Mouse (Mus musculus) forebrain, embryonic 13.5 days (tissue): ENCODE measurements at regions not wholly inside any gene's neighbourhood (a gene's known extent, or its start where the extent isn't known, plus 50 kb on each side); places are given as distances from the start of the nearest gene placed in this dataset.
A peak's percentile ranks its signal among the peaks of the same experiment; 100 is the strongest.

Source experiments
- ATAC-seq: fragments of 200-750 bp; cut with Nextera tagmentation; 2 replicates; pipeline ENCODE4 v1.8.0; 2017
- H3K27ac ChIP-seq: fragments of 300-500 bp; sonication (generic); 2 replicates; pipeline ENCODE4 v1.5.1; 2015; ENCODE audit warnings: inconsistent platforms, mild to moderate bottlenecking, moderate library complexity
- H3K27me3 ChIP-seq: fragments of 300-500 bp; sonication (generic); 2 replicates; pipeline ENCODE4 v1.6.1; 2015; ENCODE audit warnings: mild to moderate bottlenecking, inconsistent platforms
- H3K36me3 ChIP-seq: fragments of 300-500 bp; sonication (generic); 2 replicates; pipeline ENCODE4 v1.6.1; 2015; ENCODE audit warnings: mild to moderate bottlenecking, inconsistent platforms; ENCODE audit not compliant: poor library complexity, severe bottlenecking
- H3K4me1 ChIP-seq: fragments of 300-500 bp; sonication (generic); 2 replicates; pipeline ENCODE4 v1.6.1; 2015; ENCODE audit warnings: inconsistent platforms
- H3K4me2 ChIP-seq: fragments of 300-500 bp; sonication (generic); 2 replicates; pipeline ENCODE4 v1.6.1; 2015; ENCODE audit warnings: inconsistent platforms, mild to moderate bottlenecking, moderate library complexity
- H3K4me3 ChIP-seq: fragments of 300-500 bp; sonication (generic); 2 replicates; pipeline ENCODE4 v1.5.1; 2015; ENCODE audit warnings: mild to moderate bottlenecking, inconsistent platforms
- H3K9ac ChIP-seq: fragments of 300-500 bp; sonication (generic); 2 replicates; pipeline ENCODE4 v1.6.1; 2015; ENCODE audit warnings: mild to moderate bottlenecking, inconsistent platforms
- H3K9me3 ChIP-seq: fragments of 300-500 bp; sonication (generic); replicated peaks from 2 replicates; pipeline ENCODE4 v1.6.1; 2016; ENCODE audit warnings: inconsistent platforms
- WGBS: fragments of 180-500 bp; shearing (Covaris S2); methylation state at CpG from one replicate; pipeline ENCODE4 v1.1.7; 2015; 5-methylcytosine and 5-hydroxymethylcytosine counted together

GRCm38 (mm10) chr16:3231566-3231965, 359.3 kb upstream of the Olfr161 start:
- H3K4me3 ChIP-seq: no peak overlapping the region
- H3K9me3 ChIP-seq: peaks cover 52% of the 10 kb centered on the region
- H3K36me3 ChIP-seq: no peaks in the 10 kb centered on the region
- H3K27me3 ChIP-seq: no peaks in the 10 kb centered on the region
- WGBS: 72% methylated on average over 3 of the region's 3 CpGs
- H3K9ac ChIP-seq: no peak overlapping the region
- no peak overlapping the region for H3K27ac ChIP-seq
- no peak overlapping the region for H3K4me2 ChIP-seq
- no peaks in the 10 kb centered on the region for H3K4me1 ChIP-seq
- peak; percentile 60 for ATAC-seq

- ATAC-seq: no peak
Measured at GRCm38 (mm10) chr16:3232610-3233009, 358.2 kb upstream of the Olfr161 start.

GRCm38 (mm10) chr16:3234063-3234462, 356.8 kb upstream of the Olfr161 start:
- Histone ChIP-seq H3K9me3 (peaks cover 70% of the 10 kb centered on the region), H3K9ac (no peak overlapping the region), H3K4me3 (no peak overlapping the region), H3K27ac (no peak overlapping the region), H3K27me3 (no peaks in the 10 kb centered on the region), H3K4me2 (no peak overlapping the region), H3K36me3 (no peaks in the 10 kb centered on the region), H3K4me1 (no peaks in the 10 kb centered on the region)
- WGBS: 53% methylated on average over 2 of the region's 2 CpGs
- peak; percentile 44 for ATAC-seq

More at GRCm38 (mm10) chr16:3232610-3233009, 358.2 kb upstream of the Olfr161 start:
- H3K4me2 ChIP-seq: no peak overlapping the region
- peaks cover 58% of the 10 kb centered on the region for H3K9me3 ChIP-seq
- no peak overlapping the region for H3K27ac ChIP-seq
- H3K36me3 ChIP-seq: no peaks in the 10 kb centered on the region
- H3K4me3 ChIP-seq: no peak overlapping the region
- 51% methylated on average over 2 of the region's 2 CpGs for whole genome bisulfite sequencing
- no peaks in the 10 kb centered on the region for H3K27me3 ChIP-seq
- no peak overlapping the region for H3K9ac ChIP-seq
- no peaks in the 10 kb centered on the region for H3K4me1 ChIP-seq

- Histone ChIP-seq H3K4me1 (no peaks in the 10 kb centered on the region), H3K9ac (no peak overlapping the region), H3K4me2 (no peak overlapping the region), H3K27me3 (no peaks in the 10 kb centered on the region), H3K9me3 (peaks cover 61% of the 10 kb centered on the region), H3K4me3 (no peak overlapping the region), H3K36me3 (no peaks in the 10 kb centered on the region), H3K27ac (no peak overlapping the region)
- peak; percentile 14; the same call in 1 of the 2 replicates for ATAC-seq
- 66% methylated on average over 5 of the region's 5 CpGs for WGBS
Measured at GRCm38 (mm10) chr16:3240982-3241719, 349.7 kb upstream of the Olfr161 start.

- Histone ChIP-seq H3K27me3 (no peaks in the 10 kb centered on the region), H3K9me3 (peaks cover 57% of the 10 kb centered on the region), H3K4me2 (no peak overlapping the region), H3K4me1 (no peaks in the 10 kb centered on the region), H3K36me3 (no peaks in the 10 kb centered on the region), H3K27ac (no peak overlapping the region), H3K4me3 (no peak overlapping the region), H3K9ac (no peak overlapping the region)
- WGBS: 68% methylated on average over 1 of the region's 1 CpGs
- no peak for ATAC-seq
Measured at GRCm38 (mm10) chr16:3241939-3242338, 348.9 kb upstream of the Olfr161 start.

- Histone ChIP-seq H3K4me2 (no peak overlapping the region), H3K9ac (no peak overlapping the region), H3K4me3 (no peak overlapping the region), H3K36me3 (no peaks in the 10 kb centered on the region), H3K27me3 (no peaks in the 10 kb centered on the region), H3K4me1 (no peaks in the 10 kb centered on the region), H3K9me3 (peaks cover 34% of the 10 kb centered on the region), H3K27ac (no peak overlapping the region)
- no peak for ATAC-seq
Measured at GRCm38 (mm10) chr16:3246422-3246821, 344.4 kb upstream of the Olfr161 start.

- no peak overlapping the region for H3K4me2 ChIP-seq
- peaks cover 28% of the 10 kb centered on the region for H3K9me3 ChIP-seq
- no peak overlapping the region for H3K4me3 ChIP-seq
- no peaks in the 10 kb centered on the region for H3K36me3 ChIP-seq
- ATAC-seq: no peak
- H3K27ac ChIP-seq: no peak overlapping the region
- H3K27me3 ChIP-seq: no peaks in the 10 kb centered on the region
- WGBS: 45% methylated on average over 2 of the region's 2 CpGs
- no peaks in the 10 kb centered on the region for H3K4me1 ChIP-seq
- H3K9ac ChIP-seq: no peak overlapping the region
Measured at GRCm38 (mm10) chr16:3247006-3247754, 343.7 kb upstream of the Olfr161 start.

- H3K27me3 ChIP-seq: no peaks in the 10 kb centered on the region
- H3K4me1 ChIP-seq: no peaks in the 10 kb centered on the region
- no peak overlapping the region for H3K9ac ChIP-seq
- H3K36me3 ChIP-seq: no peaks in the 10 kb centered on the region
- H3K4me2 ChIP-seq: no peak overlapping the region
- no peak overlapping the region for H3K4me3 ChIP-seq
- no peak overlapping the region for H3K27ac ChIP-seq
- 52% methylated on average over 2 of the region's 2 CpGs for WGBS
- peaks cover 30% of the 10 kb centered on the region for H3K9me3 ChIP-seq
- 0 out of 2 replicates have a peak, but pooled peaks have one; percentile 30 for ATAC-seq
Measured at GRCm38 (mm10) chr16:3247755-3248110, 343.1 kb upstream of the Olfr161 start.

GRCm38 (mm10) chr16:3253885-3254284, 337.0 kb upstream of the Olfr161 start:
- no peak overlapping the region for H3K4me3 ChIP-seq
- no peak overlapping the region for H3K9ac ChIP-seq
- no peak overlapping the region for H3K4me2 ChIP-seq
- H3K9me3 ChIP-seq: peaks cover 34% of the 10 kb centered on the region
- no peak for ATAC-seq
- H3K27ac ChIP-seq: no peak overlapping the region
- H3K4me1 ChIP-seq: no peaks in the 10 kb centered on the region
- no peaks in the 10 kb centered on the region for H3K36me3 ChIP-seq
- no peaks in the 10 kb centered on the region for H3K27me3 ChIP-seq
- WGBS: 38% methylated on average over 1 of the region's 1 CpGs

GRCm38 (mm10) chr16:3256051-3256450, 334.8 kb upstream of the Olfr161 start:
- no peak overlapping the region for H3K4me3 ChIP-seq
- H3K9ac ChIP-seq: no peak overlapping the region
- ATAC-seq: no peak
- no peaks in the 10 kb centered on the region for H3K27me3 ChIP-seq
- no peak overlapping the region for H3K27ac ChIP-seq
- no peaks in the 10 kb centered on the region for H3K36me3 ChIP-seq
- no peak overlapping the region for H3K4me2 ChIP-seq
- no peaks in the 10 kb centered on the region for H3K4me1 ChIP-seq
- H3K9me3 ChIP-seq: peaks cover 33% of the 10 kb centered on the region

- Histone ChIP-seq H3K9ac (no peak overlapping the region), H3K9me3 (peaks cover 41% of the 10 kb centered on the region), H3K27me3 (no peaks in the 10 kb centered on the region), H3K36me3 (peaks cover 4% of the 10 kb centered on the region; the same call in 1 of the 2 replicates), H3K4me3 (no peak overlapping the region), H3K27ac (no peak overlapping the region), H3K4me2 (no peak overlapping the region), H3K4me1 (no peaks in the 10 kb centered on the region)
- 91% methylated on average over 1 of the region's 1 CpGs for WGBS
- ATAC-seq: 0 out of 2 replicates have a peak, but pooled peaks have one; percentile 19
Measured at GRCm38 (mm10) chr16:3265351-3265750, 325.5 kb upstream of the Olfr161 start.

- no peaks in the 10 kb centered on the region for H3K27me3 ChIP-seq
- no peak for ATAC-seq
- no peak overlapping the region for H3K9ac ChIP-seq
- no peak overlapping the region for H3K4me2 ChIP-seq
- no peaks in the 10 kb centered on the region for H3K4me1 ChIP-seq
- H3K36me3 ChIP-seq: peaks cover 4% of the 10 kb centered on the region; the same call in 1 of the 2 replicates
- WGBS: 60% methylated on average over 2 of the region's 2 CpGs
- no peak overlapping the region for H3K27ac ChIP-seq
- H3K9me3 ChIP-seq: peaks cover 58% of the 10 kb centered on the region
- H3K4me3 ChIP-seq: no peak overlapping the region
Measured at GRCm38 (mm10) chr16:3271819-3272490, 318.9 kb upstream of the Olfr161 start.
